Mouse (Mus musculus): ENCODE results near the gene Sema7a. TPM values are rescaled to one million over a fixed set of nuclear protein-coding genes. Genes with fewer than 3 reads are reported as not detected.
A peak's percentile ranks its signal among the peaks of the same experiment; 100 is the strongest.

Sema7a gene
- polyA plus RNA-seq, 1 experiment: 7.2 TPM

DNA sequence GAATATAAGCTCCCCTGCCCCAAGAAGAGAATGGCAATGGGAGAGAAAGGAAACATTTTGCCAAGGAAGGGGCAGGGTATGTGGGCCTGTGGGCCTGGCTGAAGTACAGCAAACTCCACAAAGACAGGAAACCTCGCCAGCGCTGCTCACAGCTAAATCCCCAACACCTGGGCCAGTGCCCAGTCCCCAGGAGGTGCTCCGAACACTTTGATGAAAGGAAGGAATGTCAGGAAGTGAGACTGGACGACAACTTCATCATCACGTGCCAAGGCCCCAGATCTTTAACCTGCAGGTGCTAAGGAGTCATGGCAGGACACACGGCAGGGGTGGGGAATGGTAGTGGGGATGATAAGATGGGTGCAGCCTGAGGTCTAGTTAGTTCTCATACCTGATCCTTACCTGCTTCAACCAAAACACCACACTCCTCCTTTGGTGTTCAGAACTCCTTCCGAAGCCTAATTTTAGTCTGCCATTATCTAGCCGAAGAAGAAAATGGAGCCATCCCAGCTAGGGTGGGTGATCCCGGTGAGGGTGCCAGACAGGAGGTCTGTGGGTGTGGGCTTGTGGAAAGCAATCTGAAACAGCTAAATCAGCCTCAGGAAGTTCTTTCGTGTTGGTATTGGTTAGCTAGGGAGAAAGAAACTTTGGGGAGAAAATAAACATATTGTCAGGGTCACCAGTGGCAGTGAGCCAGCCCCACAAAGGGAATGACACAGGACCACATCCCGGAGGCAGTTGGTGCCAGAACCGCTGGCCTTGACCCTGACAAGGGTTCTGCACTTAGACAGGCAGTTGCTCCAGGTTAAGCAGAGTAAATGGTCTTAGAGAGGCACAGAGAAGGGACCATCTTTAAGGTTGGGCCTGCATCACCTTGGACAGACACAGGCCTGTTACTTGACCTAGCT lies 25.6 kb downstream of the Sema7a start:
- H3K36me3 ChIP-seq (replicated peaks; ENCODE audit: low read length): peaks cover 31% of the 10 kb centered on the region
- no peaks in the 10 kb centered on the region for H3K9me3 ChIP-seq
- TF ChIP-seq GATA1 (IDR thresholded peaks at IDR 0.05; ENCODE audit: borderline replicate concordance, low read length): no peak
- no peak for TF ChIP-seq FLI1 (IDR thresholded peaks at IDR 0.05; ENCODE audit: low read length)
- peaks cover 63% of the 10 kb centered on the region for H3K4me1 ChIP-seq
- peaks cover 1% of the 10 kb centered on the region for H3K27me3 ChIP-seq (replicated peaks)
- H3K4me3 ChIP-seq (replicated peaks): no peak overlapping the region

GRCm38 (mm10) chr9:57967237-57967960 lies 27.5 kb downstream of the Sema7a start:
- Histone ChIP-seq H3K36me3 (replicated peaks; ENCODE audit: low read length) (peaks cover 13% of the 10 kb centered on the region), H3K4me3 (replicated peaks) (no peak overlapping the region), H3K9me3 (no peaks in the 10 kb centered on the region), H3K4me1 (peaks cover 74% of the 10 kb centered on the region), H3K27me3 (replicated peaks) (peaks cover 7% of the 10 kb centered on the region)
- no peak for TF ChIP-seq GATA1 (IDR thresholded peaks at IDR 0.05; ENCODE audit: borderline replicate concordance, low read length)
- TF ChIP-seq FLI1 (IDR thresholded peaks at IDR 0.05; ENCODE audit: low read length): no peak

DNA sequence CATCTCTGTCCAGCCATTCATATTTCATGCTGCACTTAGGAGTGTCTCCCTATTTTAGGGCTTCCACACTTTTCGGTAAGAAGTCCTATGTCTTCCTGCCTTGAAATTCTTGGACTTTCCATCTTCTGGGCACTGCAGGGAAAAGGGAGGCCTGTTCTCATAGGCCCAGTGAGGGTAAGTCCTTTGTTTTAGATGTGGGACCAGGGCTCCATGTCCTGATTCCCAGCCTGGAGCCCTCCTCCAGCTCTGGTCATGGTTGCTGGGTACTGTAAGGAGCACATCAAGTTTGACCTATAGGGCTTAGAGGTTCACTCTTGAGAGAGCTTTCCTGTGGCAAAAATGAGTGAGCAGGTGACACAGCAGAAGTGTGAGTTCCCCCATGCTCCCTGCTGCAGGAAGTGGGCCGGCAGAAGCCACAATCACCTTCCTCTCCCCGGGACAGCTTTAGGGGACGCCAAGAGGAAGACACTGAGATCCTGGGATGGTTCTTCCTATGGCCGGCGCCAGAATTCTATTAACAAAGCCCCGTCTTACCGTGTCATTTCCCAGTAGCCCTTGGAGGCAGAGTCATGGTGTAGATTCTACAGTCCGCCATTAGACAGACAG lies 28.4 kb downstream of the Sema7a start:
- Histone ChIP-seq H3K27me3 (replicated peaks) (peaks cover 11% of the 10 kb centered on the region), H3K9me3 (no peaks in the 10 kb centered on the region), H3K4me3 (replicated peaks) (peak overlapping the region; percentile 38), H3K4me1 (peaks cover 75% of the 10 kb centered on the region), H3K36me3 (replicated peaks; ENCODE audit: low read length) (peaks cover 5% of the 10 kb centered on the region)
- TF ChIP-seq GATA1 (IDR thresholded peaks at IDR 0.05; ENCODE audit: borderline replicate concordance, low read length): no peak
- TF ChIP-seq FLI1 (IDR thresholded peaks at IDR 0.05; ENCODE audit: low read length): no peak

DNA sequence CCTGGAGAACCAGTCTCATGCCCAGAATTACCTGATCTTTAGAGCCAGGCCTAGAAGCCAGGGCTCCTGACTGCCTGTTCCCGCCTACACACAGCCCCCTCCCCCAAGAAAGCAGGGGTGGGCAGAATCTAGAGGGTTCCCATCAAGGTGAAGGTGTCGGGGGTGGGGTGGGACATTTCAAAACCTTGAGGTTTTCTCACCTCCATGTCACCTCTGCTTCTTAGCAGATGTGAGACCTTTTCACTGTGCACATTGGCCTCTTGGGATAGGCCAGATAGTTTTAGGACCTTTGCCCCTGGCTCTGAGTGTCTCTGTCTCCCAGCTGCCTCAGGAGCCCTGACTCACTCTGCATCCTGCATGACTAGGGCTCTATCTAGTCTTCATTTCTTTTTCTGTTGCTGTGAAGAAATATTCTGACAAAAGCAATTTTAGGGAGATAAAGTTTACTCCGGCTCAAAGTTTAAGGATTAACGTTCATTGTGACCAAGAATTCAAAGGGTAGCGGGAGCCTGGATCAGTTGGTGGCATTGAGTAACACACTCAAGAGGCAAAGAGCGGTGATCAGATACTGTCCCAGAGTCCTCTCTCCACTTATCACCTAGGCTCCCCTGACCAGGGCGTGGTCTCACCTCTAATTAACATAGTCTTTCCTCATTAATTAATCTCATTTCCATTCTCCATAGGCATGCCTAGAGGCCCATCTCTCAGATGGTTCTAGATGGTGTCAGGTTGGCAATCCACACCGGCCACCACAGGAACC lies 29.1 kb downstream of the Sema7a start:
- Histone ChIP-seq H3K4me1 (peaks cover 71% of the 10 kb centered on the region), H3K27me3 (replicated peaks) (peaks cover 14% of the 10 kb centered on the region), H3K9me3 (no peaks in the 10 kb centered on the region), H3K4me3 (replicated peaks) (peak overlapping the region; percentile 38), H3K36me3 (replicated peaks; ENCODE audit: low read length) (peaks cover 4% of the 10 kb centered on the region)
- TF ChIP-seq GATA1 (IDR thresholded peaks at IDR 0.05; ENCODE audit: borderline replicate concordance, low read length) (no peak), FLI1 (IDR thresholded peaks at IDR 0.05; ENCODE audit: low read length) (no peak)

GRCm38 (mm10) chr9:57969736-57970495 lies 30.0 kb downstream of the Sema7a start:
- Histone ChIP-seq H3K4me1 (peaks cover 69% of the 10 kb centered on the region), H3K4me3 (replicated peaks) (peak overlapping the region; percentile 2)

DNA sequence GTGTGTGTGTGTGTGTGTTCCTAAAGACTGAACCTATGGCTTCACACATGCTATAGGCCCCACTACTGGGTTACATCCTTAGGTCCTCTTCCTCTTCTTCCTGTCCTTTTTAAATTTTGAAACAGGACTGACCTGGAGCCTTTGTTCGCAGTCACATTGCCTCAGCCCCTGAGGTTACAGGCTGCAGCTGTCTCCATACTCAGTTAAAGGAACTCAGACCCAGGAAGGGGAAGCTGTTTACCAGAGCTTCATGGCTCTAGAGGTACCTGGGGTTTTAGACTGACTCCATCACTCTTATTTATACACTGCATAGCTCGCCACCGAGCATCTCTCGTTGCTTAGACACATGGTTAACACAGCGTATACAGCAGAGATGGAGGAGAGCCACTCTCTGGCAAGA lies 31.5 kb downstream of the Sema7a start:
- H3K4me3 ChIP-seq (replicated peaks): no peak overlapping the region
- peaks cover 69% of the 10 kb centered on the region for H3K4me1 ChIP-seq
- peaks cover 25% of the 10 kb centered on the region for H3K27me3 ChIP-seq (replicated peaks)
- TF ChIP-seq FLI1 (IDR thresholded peaks at IDR 0.05; ENCODE audit: low read length) (no peak), GATA1 (IDR thresholded peaks at IDR 0.05; ENCODE audit: borderline replicate concordance, low read length) (no peak)
- no peaks in the 10 kb centered on the region for H3K36me3 ChIP-seq (replicated peaks; ENCODE audit: low read length)
- H3K9me3 ChIP-seq: peaks cover 4% of the 10 kb centered on the region; the same call in 1 of the 2 replicates

More at GRCm38 (mm10) chr9:57969736-57970495, 30.0 kb downstream of the Sema7a start:
- no peak for TF ChIP-seq GATA1 (IDR thresholded peaks at IDR 0.05; ENCODE audit: borderline replicate concordance, low read length)
- TF ChIP-seq FLI1 (IDR thresholded peaks at IDR 0.05; ENCODE audit: low read length): no peak
- Histone ChIP-seq H3K27me3 (replicated peaks) (peaks cover 19% of the 10 kb centered on the region), H3K9me3 (no peaks in the 10 kb centered on the region), H3K36me3 (replicated peaks; ENCODE audit: low read length) (no peaks in the 10 kb centered on the region)

DNA sequence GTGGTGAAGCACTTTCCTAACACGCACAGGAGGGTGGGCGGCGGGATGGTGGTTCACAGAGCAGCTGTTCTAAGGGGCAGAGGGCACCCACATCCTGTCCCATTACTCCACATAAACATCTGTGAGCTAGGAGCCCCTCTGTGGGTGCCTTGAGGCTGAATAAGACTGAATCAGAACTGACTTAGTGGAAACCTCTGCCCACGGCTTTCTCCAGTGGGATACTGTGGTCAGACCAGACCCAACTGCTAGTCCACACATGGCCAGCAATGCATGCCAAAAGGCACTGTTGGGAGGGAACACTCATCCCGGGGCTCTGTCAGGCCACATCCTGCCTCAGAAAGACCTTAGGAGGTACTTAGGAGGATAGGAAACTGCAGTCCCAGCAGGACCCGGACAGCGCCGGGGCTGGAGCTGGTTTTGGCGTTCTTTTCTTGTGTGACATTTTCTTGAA lies 32.3 kb downstream of the Sema7a start:
- TF ChIP-seq FLI1 (IDR thresholded peaks at IDR 0.05; ENCODE audit: low read length) (no peak), GATA1 (IDR thresholded peaks at IDR 0.05; ENCODE audit: borderline replicate concordance, low read length) (no peak)
- Histone ChIP-seq H3K9me3 (peaks cover 12% of the 10 kb centered on the region), H3K36me3 (replicated peaks; ENCODE audit: low read length) (no peaks in the 10 kb centered on the region), H3K4me1 (peaks cover 69% of the 10 kb centered on the region), H3K4me3 (replicated peaks) (no peak overlapping the region), H3K27me3 (replicated peaks) (peaks cover 31% of the 10 kb centered on the region)

DNA sequence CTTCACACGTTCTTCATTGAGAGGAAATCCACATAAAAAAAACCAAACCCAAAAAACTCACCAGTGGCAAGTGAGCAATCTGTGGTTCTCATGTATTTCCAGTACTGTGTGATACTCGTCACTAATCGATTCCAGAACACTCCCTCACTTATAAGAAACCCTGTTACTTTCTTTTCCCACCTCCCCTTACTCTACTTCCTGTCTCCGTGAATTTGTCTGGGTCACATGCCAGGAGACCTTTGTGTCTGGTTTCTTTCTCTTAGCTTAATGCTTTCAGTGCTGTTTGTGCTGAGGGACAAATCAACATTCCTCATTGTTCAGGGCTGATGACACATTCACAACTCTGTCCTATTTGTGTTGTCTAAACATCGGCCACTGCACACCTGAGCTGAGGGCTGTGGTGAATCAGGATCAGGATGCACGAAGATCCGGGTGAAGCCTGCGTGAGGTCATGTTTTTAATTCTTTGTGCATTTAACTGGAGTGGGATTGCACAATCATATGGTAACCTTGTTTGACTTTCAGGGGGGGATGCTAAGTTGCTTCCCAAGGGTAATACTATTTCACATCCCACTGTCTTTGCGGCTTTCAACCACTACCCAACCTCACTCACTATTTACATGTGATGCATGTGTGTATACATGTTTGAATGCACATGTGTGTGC lies 33.0 kb downstream of the Sema7a start:
- H3K4me1 ChIP-seq: peaks cover 62% of the 10 kb centered on the region
- peaks cover 16% of the 10 kb centered on the region for H3K9me3 ChIP-seq
- TF ChIP-seq FLI1 (IDR thresholded peaks at IDR 0.05; ENCODE audit: low read length) (no peak), GATA1 (IDR thresholded peaks at IDR 0.05; ENCODE audit: borderline replicate concordance, low read length) (no peak)
- H3K36me3 ChIP-seq (replicated peaks; ENCODE audit: low read length): no peaks in the 10 kb centered on the region
- peaks cover 32% of the 10 kb centered on the region for H3K27me3 ChIP-seq (replicated peaks)
- no peak overlapping the region for H3K4me3 ChIP-seq (replicated peaks)
